Mouse (Mus musculus) left cerebral cortex, postnatal 10 days (tissue): ENCODE measurements around the gene Mpc1. TPM values are rescaled to one million over a fixed set of nuclear protein-coding genes. Genes with fewer than 3 reads are reported as not detected.

Experiments used
- DNase-seq, 2 experiments: peaks; one replicate each; pipeline ENCODE4 v3.0.0; 2021 to 2022; ENCODE audit warnings: low spot score in 2 of 2, mixed read lengths in 1 of 2; ENCODE audit errors: extremely low spot score in 1 of 2
- intact Hi-C: fragments of 180-260 bp; cut with DNase I; formaldehyde crosslinking; loops from one replicate; pipeline ENCODE4 v1.15.1; 2025
- total RNA-seq, 2 experiments: library from RNA; stranded (reverse); gene quantifications; 2 replicates each; pipeline ENCODE4 v1.2.3; 2021

Mpc1 gene
- total RNA-seq, result 100 to 1,000 TPM; 193 to 201 TPM

- intact Hi-C loops, result no loop called here
- peak; percentile 79 to 83 for DNase-seq
Measured at GRCm38 (mm10) chr17:8282821-8283525, at the start of gene Mpc1. Gene Mpc1, plus strand, starts transcription at chr17:8282904.

- intact Hi-C loops, result no loop called here
- DNase-seq, result no peak
Measured at GRCm38 (mm10) chr17:8233618-8234214, 49.0 kb upstream of the Mpc1 start.

- no peak for DNase-seq
- intact Hi-C loops, result no loop called here
Measured at GRCm38 (mm10) chr17:8234537-8234936, 48.2 kb upstream of the Mpc1 start.

GRCm38 (mm10) chr17:8235743-8236142 lies 47.0 kb upstream of the Mpc1 start, which contains the start of gene Ccr6:
Gene Ccr6, plus strand, starts transcription at chr17:8236043.
- intact Hi-C loops, result no loop called here
- no peak for DNase-seq

GRCm38 (mm10) chr17:8238012-8238710 lies 44.5 kb upstream of the Mpc1 start:
- intact Hi-C loops, result no loop called here
- no peak for DNase-seq

- intact Hi-C loops, result no loop called here
- no peak for DNase-seq
Measured at GRCm38 (mm10) chr17:8239561-8239960, 43.1 kb upstream of the Mpc1 start.

GRCm38 (mm10) chr17:8240517-8240916 lies 42.2 kb upstream of the Mpc1 start:
- DNase-seq, result no peak
- intact Hi-C loops, result no loop called here

- intact Hi-C loops, result no loop called here
- DNase-seq, result no peak
Measured at GRCm38 (mm10) chr17:8241645-8242044, 41.1 kb upstream of the Mpc1 start.

GRCm38 (mm10) chr17:8242186-8242585 lies 40.5 kb upstream of the Mpc1 start:
- intact Hi-C loops, result no loop called here
- DNase-seq, result no peak

- intact Hi-C loops, result no loop called here
- DNase-seq, result no peak
Measured at GRCm38 (mm10) chr17:8244124-8244523, 38.6 kb upstream of the Mpc1 start.

- intact Hi-C loops, result no loop called here
- no peak for DNase-seq
Measured at GRCm38 (mm10) chr17:8246102-8246754, 36.5 kb upstream of the Mpc1 start.

- intact Hi-C loops, result no loop called here
- no peak for DNase-seq
Measured at GRCm38 (mm10) chr17:8251704-8252103, 31.0 kb upstream of the Mpc1 start.

GRCm38 (mm10) chr17:8254268-8254667 lies 28.4 kb upstream of the Mpc1 start:
- intact Hi-C loops, result no loop called here
- DNase-seq, result no peak

GRCm38 (mm10) chr17:8254914-8255313 lies 27.8 kb upstream of the Mpc1 start:
- intact Hi-C loops, result no loop called here
- DNase-seq, result no peak

GRCm38 (mm10) chr17:8255583-8255982 lies 27.1 kb upstream of the Mpc1 start:
- intact Hi-C loops, result no loop called here
- no peak for DNase-seq

- no peak for DNase-seq
- intact Hi-C loops, result no loop called here
Measured at GRCm38 (mm10) chr17:8256982-8257381, 25.7 kb upstream of the Mpc1 start.

GRCm38 (mm10) chr17:8264638-8265037 lies 18.1 kb upstream of the Mpc1 start:
- intact Hi-C loops, result loop anchor here (5.0 to 10.0 kb wide), 2 partner anchors 110 to 198 kb away; no protein-coding TSS in a partner anchor
- peak in 1 of 2 experiments; percentile 67 for DNase-seq

GRCm38 (mm10) chr17:8272054-8272749 lies 10.5 kb upstream of the Mpc1 start:
- intact Hi-C loops, result no loop called here
- DNase-seq, result no peak

GRCm38 (mm10) chr17:8272951-8273350 lies 9.8 kb upstream of the Mpc1 start:
- intact Hi-C loops, result no loop called here
- no peak for DNase-seq
